Mouse (Mus musculus) liver, postnatal 0 days (tissue): ENCODE data around the gene Ppm1b.

Experiments
- CTCF ChIP-seq: sonication (generic); IDR thresholded peaks from 2 replicates; pipeline ENCODE4 v1.5.1; 2016; ENCODE audit warnings: antibody characterized with exemption, low read depth
- EP300 ChIP-seq: IDR thresholded peaks from 2 replicates; pipeline ENCODE4 v1.6.1; 2016; ENCODE audit warnings: antibody characterized with exemption, low read depth, mild to moderate bottlenecking

GRCm38 (mm10) chr17:85038311-85038710 is 81.8 kb downstream of the Ppm1b start:
- TF ChIP-seq CTCF: no peak
- TF ChIP-seq EP300: no peak
